Mouse (Mus musculus): Measurements from ENCODE around the gene Tldc2.

Gene Tldc2

DNA sequence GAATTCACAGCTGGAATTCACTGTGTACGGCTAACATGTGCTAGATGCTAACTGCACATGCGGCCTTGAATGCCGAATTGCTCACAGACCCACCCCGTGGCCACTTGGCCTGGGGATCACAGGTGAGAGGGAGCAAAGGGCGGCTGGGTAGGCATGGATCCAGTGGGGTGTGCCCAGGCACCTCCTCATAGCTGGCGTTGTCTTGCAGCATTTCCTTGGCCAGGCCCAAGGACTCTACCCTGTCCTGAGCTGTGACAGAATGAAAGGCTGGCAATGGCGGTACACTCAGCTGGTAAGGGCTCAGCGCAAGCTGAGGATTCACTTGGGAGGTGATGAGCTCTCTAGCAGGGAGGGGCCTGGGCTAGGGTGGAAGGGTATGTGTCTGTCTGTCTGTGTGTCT is at the start of gene Tldc2:
Tldc2 (plus strand) TSS at position 260 of the 400 bp plus-strand sequence.
- DNase-seq (ENCODE audit: low spot score): no peak

DNA sequence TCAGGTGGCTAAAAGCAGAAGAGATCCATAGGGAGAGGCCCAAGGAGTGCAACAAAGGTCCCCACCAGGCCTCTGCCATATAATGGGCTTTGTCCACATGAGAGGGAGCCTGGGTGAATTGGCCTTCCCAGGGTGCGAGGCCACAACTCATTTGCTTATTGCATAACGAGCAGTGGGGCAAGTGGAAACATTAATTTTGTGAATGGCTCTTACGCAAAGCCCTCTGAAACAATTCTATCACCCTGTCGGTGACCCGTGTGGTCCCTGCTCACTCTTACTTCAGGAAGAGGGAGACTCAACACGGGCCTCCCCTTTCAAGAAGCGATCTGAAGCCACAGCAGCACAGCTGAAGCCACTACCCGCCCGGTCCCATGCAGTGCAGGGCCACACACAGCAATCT is 49.6 kb upstream of the Tldc2 start:
- DNase-seq (ENCODE audit: low spot score): no peak

DNA sequence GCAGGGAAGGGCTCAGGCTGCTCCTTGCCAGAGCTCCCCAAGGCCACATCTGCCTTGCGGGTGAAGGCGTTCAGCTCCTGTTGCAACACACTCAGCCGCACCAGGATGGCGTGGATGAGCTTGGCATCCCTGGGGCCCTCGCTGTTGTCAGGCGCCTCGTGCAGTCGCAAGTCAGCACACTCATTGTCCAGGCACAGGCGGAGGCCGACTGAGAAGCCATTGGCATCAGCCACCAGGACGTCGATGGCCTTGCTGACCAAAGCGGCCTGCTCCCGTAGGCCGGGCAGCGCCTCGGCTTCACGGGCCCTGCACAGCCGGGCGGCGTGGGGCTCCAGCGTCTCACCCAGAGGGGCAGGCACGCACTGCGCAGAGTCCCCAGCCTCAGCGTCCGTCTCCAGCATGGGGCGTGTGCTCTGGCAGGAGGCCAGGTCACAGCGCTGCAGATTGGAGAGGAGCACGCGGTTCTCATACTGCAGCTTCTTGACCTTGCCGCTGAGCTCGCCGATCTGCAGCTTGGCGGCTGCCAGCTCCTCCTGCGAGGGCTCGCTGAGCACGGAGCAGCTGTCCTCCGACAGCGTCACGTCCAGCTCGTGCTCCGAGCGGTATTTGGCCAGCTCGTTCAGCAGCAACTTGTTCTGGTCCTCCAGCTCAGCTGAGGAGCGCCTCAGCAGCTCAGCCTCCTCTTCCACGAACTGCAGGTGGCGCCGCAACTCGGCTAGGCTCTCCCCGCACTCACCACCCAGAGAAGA is 46.8 kb upstream of the Tldc2 start:
- DNase-seq (ENCODE audit: low spot score): no peak

DNA sequence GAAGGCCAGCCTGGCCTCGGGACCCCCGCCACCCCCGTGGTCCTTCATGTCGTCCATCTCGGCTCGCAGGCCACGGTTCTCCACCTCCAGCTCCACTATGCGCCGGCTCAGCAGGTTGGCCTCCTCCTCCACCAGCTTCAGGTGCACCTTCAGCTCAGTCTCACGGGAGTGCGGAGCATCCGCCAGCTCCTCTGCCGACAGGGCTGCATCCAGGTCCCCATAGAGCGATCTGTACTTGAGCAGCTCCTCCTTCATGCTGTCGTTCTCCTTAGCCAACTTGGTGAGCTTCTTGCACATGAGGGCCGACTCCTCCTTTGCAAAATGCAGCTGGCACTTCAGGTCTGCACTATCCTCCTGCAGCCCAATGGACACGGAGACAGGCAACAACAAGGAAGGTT is 46.2 kb upstream of the Tldc2 start:
- DNase-seq (ENCODE audit: low spot score): no peak

DNA sequence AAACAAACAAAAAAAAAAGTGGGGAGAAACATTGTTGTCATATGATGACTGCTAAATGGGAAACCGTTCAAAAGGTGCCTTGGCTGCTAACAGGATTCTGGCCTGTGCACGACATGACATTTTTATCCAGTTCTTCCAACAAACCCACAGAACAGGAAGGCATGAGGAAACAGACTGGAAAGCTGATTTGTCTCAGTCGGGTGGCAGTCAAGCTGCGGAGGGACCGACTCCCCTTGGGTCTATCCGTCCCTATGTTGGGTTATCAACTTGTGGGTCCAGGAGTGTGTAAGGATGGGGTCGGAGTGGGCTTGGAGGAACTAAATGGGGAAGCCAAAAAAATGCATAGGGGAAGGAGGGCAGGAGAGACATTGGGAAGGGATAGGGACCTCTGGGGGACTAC is 45.4 kb upstream of the Tldc2 start:
- DNase-seq (ENCODE audit: low spot score): no peak

DNA sequence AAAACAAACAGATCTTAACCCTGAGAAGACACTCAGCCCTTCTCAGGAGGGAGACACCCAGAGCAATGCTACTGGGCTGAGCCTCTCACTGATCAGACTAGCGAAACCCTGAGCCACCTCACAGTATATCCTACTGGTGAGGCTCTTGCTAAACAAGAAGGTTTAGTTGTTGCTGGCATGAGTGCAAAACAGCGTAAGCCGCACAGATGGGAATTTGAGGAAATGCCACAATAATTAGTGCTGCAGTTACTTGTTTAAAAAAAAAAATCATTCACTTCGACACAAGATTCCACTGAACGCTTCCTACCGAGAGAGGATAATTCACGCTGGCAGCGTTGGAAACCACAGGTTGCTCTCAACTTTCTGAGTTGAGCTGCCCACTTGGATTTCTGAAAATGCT is 43.3 kb upstream of the Tldc2 start:
- DNase-seq (ENCODE audit: low spot score): no peak

DNA sequence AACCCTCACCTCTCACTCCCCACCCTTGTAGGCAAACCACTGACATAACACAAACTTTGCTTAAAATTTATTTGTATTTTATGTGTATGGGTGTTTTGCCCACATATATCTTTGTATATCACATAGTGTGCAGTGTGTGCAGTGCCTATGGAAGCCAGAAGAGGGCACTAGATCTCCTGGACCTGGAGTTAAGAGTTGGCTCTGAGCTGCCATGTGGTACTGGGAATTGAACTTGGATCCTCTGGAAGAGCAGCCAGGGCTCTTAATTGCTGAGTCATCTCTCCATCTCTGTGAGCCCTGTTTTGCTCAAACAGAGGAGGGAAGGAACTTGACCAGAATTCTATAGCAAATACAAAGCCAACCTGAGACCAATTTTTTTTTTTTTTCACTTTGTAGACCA is 42.9 kb upstream of the Tldc2 start:
- DNase-seq (ENCODE audit: low spot score): no peak

DNA sequence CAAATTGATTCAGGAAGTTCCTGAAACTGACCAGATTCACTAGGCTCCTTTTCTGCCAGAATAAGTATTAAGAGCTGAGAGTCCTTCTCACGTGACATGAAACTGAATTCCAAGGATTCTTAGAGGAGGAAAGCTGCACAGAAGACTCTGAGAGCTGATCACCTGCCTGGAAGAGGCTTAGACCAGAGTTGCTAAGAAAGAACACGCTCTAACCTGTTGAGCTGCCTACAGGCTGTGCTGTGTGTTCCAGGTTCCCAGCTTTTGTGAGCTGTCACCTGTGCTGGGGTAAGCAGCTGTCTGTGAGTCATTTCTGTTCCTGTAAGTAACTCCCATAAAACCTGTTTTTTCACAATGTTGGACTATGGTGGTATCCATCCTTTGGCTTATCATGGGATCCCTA is 40.9 kb upstream of the Tldc2 start:
- no peak for DNase-seq (ENCODE audit: low spot score)

DNA sequence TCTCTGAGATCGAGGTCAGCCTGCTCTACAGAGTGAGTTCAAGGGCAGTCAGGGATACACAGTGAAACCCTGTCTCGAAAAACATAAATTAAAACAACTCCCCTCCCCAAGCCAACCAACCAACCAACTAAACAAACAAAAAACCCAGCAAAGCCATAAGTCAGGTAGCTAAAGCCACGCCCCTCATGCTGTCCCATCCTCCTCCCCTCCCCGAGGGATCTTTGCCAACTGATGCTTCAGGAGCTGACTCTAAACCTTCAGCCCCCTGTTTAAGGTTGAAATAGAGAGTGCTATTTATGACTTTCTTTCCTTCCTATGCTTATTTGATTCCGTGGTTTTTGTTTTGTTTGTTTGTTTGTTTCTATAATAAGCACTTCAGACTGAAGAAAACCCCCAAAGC is 39.9 kb upstream of the Tldc2 start:
- no peak for DNase-seq (ENCODE audit: low spot score)

DNA sequence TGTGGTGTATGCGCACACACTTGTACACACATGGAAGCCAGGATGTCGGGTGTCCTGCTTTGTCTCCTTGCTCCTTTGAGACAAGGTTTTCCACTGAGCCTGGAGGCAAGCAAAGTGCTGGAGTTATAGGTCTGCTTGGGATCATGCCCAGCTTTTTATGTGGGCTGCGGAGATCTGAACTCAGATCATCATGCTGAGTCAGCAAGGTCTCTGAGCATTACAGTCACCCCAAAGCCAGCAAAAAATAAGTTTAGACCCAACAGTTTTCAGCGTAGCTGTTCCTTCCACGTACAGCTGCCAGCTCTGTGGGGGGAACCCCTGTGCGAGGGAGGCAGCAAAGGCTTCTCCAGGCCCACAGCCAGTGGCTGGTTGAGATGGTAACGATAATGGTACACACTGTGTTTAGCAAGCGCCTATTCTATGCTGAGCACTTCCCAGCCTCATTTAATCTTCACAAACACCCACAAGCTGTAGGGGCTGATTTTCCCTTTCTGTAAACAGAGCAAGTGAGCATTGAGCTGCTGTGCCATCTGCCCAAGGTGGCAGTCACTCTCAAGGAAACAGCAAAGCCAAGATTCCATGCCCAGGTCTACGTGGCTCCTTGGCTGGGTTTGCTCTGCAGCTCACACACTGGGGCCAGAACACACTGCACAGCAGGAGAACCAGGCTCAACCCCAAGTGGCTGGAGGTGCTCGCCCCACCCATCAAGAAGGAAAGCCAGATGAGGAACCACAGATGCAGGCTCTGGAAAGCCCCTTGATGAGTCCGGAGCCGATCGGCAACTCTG is 38.3 kb upstream of the Tldc2 start:
- DNase-seq (ENCODE audit: low spot score): no peak

DNA sequence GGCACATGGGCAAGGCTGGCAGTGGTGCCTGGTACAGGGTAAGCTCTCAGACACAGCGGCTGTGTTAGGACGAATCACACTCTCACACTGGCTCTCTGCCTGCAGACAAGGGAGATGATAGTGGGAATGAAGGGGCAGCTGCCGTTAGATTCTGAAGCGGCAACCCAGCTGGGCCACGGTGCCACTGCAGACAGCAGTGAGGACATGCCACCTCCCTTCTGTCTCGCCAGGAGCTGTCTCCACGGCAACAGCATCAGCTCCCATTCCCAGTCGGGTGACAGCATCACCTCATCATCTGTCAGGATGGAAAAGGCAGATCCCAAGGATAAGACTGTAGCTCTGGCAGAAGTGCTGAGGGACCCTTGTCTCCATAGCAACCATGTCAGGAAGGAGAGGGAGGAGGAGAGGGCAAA is 37.0 kb upstream of the Tldc2 start:
- no peak for DNase-seq (ENCODE audit: low spot score)

DNA sequence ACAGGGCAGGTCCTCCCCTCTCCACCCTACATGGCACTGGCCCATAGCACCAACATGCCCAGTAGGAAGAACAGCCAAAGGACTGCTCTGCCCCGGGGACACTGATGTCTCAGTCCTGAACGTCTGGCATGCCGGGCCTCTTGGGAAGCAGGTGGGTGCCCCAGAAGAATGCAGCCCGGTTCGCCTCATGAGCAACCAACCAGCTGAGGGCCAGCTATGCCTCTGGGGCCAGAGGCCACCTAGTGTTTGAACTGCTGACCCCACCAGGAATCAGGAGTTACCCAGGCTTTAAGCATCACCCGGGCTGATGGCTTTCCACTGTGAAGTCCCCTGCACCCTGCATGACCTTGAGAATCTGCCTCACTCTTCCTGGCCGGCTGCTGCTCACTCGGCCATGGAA is 34.4 kb upstream of the Tldc2 start:
- DNase-seq (ENCODE audit: low spot score): no peak

DNA sequence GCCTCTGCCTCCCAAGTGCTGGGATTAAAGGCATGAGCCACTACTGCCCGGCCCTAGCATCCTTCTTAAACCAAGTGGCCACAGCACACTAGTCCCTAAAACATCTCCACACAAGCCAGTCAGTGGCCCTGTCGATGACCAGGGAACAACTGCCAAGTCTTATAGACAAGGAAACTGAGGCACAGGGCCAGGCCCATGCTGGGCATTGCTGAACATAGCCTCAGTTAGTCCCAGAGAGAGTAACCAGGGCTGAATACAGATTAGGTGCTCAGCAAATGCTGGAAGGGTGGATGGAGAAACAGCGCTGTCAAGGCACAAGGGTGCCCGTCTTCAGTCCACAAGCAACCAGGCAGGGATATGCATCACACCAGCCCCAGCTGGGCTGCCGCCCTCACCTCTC is 33.7 kb upstream of the Tldc2 start:
- no peak for DNase-seq (ENCODE audit: low spot score)

DNA sequence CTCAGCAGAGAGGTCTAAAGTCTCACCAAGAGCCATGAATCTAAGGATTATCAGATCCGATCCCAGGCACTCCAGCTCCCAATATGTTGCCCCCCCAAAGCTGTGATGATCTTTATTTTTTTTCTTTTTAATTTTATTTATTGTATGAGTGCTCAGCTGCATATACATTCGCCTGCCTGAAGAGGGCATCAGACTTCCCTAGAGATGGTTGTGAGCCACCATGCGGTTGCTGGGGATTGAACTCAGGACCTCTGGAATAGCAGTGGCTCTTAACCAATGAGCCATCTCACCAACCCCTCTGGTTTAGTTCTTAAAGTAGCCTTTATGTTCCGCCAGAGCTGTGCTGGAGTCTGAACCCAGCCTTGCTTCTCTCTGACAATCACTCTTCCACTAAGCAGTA is 33.1 kb upstream of the Tldc2 start:
- no peak for DNase-seq (ENCODE audit: low spot score)

DNA sequence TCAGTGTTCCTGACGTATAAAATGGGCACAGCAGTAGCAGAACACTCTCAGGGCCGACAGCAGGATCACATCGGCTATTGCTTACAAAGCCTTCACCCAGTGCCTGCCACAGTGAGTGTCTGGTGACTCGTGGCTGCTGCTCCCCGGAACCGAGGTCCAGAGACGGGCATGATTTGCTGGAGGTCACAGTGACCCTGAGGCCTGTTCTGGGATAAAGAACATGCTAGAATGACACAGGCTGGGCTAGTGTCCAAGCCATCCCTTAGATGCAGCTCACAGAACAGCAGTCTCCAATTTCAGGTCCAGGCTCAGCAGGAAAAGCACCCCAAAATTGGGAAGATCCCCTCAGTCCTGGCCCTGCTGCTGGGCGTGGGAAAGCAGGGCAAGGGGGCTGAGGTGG is 32.6 kb upstream of the Tldc2 start:
- DNase-seq (ENCODE audit: low spot score): no peak

DNA sequence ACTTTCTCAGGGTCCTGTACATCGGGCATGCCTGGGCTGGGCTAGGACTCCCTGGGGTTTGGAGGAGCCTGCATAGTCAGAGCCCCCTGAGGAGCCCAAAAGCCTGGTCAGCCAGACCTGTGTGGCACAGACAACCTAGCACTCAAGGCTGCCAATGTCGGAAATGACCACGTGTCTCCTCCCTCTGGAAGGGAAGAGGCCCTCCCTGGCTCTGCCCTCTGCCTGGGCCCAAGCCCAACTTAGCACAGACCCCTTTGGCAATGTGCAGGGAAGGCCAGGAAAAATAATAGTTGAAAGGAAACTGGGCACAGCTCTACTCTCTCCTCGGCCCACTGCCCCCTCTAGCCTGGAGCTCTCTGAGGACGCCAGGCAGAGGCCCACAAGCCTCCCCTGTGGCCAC is 32.0 kb upstream of the Tldc2 start:
- peak; percentile 68 for DNase-seq (ENCODE audit: low spot score)

DNA sequence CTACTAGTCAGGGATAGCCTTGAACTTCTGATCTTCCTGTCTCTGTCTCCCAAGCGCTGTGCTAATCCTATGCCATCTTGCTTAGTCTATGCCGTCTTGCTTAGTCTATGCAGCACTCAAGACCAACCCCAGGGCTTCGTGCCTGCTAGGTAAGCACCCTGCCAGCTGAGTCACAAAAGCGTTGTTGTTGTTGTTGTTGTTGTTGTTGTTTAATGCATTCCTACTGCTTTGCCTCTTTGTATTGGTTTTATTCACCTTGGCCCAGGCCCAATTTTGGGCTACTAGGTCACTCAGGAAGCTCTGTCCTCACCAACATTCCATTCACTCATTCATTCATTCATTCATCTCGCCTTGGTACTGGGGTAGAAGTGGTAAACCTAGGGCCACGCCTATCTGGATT is 31.1 kb upstream of the Tldc2 start:
- no peak for DNase-seq (ENCODE audit: low spot score)

DNA sequence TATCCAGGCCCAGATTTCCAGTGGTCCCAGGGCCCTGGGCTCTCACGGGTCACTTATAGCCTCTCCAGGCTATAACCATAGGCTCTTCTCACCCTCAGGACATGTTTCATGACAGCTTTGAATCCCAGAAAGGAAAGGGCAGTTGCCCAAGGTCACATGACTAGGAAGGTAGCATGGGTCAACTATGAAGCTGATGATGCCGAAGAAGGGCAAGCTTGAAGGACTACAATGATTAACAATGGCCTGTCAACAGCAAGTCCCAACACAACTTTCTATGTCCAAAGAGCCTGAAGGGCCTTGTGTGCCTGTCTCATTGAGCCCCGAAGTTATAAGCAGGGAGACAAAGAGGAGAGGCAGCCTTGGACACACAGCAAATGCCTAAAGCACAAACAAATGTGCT is 29.7 kb upstream of the Tldc2 start:
- no peak for DNase-seq (ENCODE audit: low spot score)

DNA sequence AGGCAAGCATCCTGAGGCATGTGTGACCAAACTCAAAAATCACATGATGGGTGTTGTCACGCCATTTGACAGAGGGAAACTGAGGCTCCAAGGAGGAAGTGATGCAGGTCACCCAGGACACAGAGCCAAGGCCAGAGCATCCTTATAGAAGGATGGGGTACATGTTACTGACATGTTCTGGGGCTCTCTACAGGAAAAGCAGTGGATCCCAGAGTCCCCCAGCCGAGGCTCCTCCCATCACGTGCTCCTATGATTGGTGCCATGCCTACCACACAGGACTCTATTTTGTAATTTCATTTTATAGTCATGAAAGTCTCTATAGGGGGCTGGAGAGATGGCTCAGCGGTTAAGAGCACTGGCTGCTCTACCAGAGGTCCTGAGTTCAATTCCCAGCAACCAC is 29.1 kb upstream of the Tldc2 start:
- DNase-seq (ENCODE audit: low spot score): no peak

DNA sequence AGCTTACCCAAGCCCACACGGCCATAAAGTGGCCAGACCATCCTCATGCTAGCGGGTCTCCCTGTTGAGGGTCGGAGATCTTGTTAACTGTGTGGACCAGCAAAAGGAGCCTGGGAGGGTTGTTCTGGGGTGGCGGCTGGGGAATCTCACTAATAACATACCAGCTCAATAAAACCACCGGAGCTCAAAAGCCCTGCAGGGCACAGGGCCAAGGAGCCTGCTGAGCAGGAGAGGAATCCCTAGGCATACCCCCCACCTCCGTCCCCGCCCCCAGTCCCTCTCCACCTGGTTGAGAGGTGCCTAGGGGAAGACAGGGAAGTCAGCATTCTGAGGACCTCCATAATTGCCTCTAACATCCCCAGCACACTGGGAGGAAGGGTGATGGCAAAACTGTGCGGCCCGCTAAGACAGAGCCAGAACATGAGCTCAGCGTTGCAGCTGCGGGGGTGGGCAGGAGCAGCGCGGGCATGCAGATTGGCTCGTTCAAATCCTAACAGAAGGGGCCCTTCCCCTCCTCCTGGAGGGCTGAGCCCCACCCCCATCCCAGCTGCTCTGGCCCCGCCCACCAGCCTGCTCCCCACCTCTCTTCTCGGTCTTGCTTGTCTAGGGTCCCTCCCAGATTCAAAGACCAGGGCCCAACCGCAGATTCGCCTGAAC is 28.4 kb upstream of the Tldc2 start:
- no peak for DNase-seq (ENCODE audit: low spot score)

DNA sequence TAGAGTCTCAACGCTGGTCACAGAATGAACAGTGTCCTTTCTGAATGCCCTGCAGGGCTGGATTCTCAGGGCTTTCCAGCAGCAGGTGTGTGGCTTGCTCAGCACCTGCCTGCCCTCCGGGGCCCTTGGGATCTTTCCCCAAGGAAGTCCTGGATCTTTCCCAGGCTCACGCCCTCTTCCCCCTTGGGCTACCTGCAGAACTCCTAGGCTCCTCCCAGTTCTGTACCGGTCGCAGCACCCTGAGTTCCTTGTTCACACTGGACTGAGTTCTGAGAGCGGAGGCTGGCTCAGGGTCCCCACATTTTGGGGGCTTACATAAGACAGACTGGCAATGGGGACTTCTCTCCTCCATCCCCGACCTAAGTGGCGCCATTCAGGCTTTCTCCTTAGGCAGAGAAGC is 27.7 kb upstream of the Tldc2 start:
- DNase-seq (ENCODE audit: low spot score): no peak

DNA sequence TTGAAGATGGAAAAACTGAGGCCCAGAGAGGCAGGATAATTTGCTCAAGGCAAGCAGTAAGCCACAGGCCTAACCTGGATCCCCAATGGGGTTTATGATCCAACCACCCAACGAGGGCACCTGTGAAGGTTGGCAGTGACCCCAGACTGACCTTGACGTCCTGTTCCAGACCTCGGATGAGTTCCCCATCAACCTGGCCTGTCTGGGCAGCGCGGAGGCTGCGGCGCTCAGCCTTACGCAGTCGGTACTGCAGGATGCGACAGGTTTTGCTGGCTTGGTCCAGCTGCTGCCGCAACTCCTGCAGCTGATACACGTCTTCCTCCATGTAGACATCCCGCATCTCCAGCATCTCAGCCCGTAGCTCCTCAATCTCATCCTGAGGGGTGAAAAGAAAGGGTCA is 26.8 kb upstream of the Tldc2 start:
- no peak for DNase-seq (ENCODE audit: low spot score)

DNA sequence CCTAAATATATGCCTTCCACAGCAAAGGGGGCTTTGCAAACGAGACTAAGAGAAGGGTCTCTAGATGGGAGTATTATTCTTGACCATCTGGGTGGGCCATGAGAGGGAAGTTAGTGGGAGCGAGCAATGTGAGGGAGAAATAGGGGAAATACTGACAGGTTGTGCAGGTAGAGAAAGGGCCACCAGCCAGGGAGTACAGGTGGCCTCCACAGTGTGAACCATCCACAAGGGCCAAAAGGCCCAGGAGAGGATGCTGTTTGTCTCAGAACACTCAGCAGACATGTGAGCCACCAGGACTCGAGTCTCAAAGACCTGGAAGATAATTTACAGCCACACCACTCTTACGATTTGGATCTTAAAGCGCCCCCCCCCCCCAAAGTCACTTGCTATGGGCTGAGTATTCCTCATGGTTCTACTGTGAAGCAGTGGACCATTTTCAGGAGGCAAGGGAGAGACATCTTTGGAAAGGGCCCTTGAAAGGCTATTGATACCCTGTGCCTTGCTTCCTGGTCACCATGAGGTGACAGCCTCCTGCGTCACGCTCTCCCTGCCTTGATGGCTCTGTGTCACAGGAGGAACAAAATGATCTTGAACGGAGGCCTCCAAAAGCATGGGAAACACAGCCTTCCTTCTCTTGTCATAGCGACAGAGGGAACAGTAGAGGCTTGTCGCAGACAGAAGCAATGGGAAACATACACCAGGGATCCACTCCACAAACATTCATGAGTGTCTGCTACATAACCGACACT is 26.1 kb upstream of the Tldc2 start:
- no peak for DNase-seq (ENCODE audit: low spot score)

Measured in adipocyte (in vitro differentiated cells).